Mouse (Mus musculus): ENCODE data around the gene Msto1. TPM values are rescaled to one million over a fixed set of nuclear protein-coding genes. Genes with fewer than 3 reads are reported as not detected.

The Msto1 gene
- polyA plus RNA-seq (2014; fragmentation: Illumina TruSeq; extraction: RNeasy Lipid Tissue Mini Kit (QIAGEN cat#74804); ENCODE audit: insufficient read depth, low read depth, low replicate concordance), result 12.2 TPM

DNA sequence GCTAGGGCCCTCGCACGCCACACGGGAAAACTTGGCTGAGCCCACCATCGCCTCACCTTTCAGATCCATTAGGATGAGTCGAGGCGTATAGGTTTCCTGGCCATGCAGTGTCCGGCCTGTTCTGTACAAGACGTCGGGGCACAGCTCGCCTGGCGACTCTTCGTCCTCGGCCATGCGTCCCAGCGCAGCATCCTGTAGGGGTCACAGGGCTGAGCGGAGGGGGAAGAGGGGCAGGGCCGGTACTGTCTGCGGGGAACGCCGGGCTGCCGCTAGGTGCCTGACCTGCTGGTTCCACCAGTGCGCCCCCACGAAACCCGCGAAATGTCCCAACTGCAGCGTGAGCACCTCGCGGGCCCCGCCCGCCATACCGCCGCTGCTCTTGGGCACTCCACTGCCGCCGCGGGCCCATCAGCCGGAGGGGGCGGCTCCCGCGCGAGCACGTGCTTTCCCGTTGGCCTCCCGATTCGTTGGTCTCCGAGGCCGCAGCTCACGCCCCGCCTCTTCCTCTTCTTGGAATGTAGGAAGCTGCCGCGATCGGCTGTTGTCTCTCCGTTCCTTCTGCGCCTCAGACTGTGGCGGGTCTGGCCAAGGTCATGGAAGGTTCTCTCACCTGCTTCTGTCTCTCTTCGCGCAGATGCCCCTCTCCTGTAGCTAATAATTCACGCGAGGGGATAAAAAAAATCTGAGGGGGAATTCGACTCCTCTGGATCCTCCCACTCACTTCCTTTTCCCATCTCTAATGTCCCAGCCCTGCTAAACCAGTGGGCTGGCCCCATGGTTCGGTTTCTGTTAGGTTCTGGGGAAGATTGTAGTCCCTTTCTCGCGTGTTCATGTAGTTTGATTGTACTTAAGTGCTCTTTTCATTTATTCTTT is at the start of gene Msto1:
TSS of gene Msto1 (minus strand) at position 489 of the 873 bp plus-strand sequence.

DNA sequence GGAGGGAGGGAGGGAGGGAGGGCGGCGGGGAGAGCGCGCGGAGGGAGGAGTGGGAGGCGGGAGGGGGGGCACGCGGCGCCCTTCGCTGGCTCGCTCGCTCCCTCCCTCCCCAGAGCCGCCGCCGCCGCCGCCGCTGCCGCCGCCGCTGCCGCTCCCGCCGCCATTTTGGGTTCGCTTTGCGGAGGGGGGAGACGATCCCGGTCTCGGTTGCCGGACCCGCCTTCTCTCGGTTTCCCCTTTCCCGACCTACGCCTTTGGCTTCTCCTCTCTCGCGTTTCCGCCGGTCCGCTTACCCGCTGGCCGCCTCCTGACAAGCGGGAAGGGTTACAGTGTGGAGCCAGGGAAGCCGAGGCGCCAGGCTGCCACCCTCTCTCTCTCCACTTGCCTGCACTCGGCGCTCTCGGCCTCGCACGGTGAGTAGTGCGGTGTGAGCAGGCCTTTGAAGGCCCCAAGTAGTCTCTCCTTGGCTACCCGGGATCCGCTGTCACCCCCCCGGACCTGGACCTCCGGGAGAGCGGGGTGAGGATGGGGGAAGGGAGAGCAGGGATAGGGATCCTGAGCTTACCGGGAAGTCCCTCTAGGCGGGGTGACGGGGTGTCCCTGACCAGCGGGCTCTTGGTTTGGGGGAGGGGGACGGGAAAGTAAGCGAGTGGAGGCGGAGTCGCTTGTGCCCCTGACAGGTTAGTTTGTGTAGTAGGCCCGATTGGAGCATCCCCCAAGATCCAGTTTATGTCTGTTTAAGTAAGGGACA is 37.0 kb upstream of the Msto1 start, which contains the start of the genes Ash1l and Dap3:
TSS of gene Ash1l (plus strand) at position 47 of the 751 bp plus-strand sequence.
TSS of gene Dap3 (minus strand) at position 606 of the 751 bp plus-strand sequence.

Other genes with a start within 250 kb of the Msto1 start
- gene Khdc4, start 228.2 kb downstream of the Msto1 start, polyA plus RNA-seq (2014; fragmentation: Illumina TruSeq; extraction: RNeasy Lipid Tissue Mini Kit (QIAGEN cat#74804); ENCODE audit: insufficient read depth, low read depth, low replicate concordance), result 17.8 TPM
- 70.5 TPM for gene Rit1, start 197.2 kb downstream of the Msto1 start, polyA plus RNA-seq (2014; fragmentation: Illumina TruSeq; extraction: RNeasy Lipid Tissue Mini Kit (QIAGEN cat#74804); ENCODE audit: insufficient read depth, low read depth, low replicate concordance)
- 6.0 TPM for gene Syt11, start 138.8 kb downstream of the Msto1 start, polyA plus RNA-seq (2014; fragmentation: Illumina TruSeq; extraction: RNeasy Lipid Tissue Mini Kit (QIAGEN cat#74804); ENCODE audit: insufficient read depth, low read depth, low replicate concordance)
- 7.9 TPM for gene Gon4l, start 78.8 kb downstream of the Msto1 start, polyA plus RNA-seq (2014; fragmentation: Illumina TruSeq; extraction: RNeasy Lipid Tissue Mini Kit (QIAGEN cat#74804); ENCODE audit: insufficient read depth, low read depth, low replicate concordance)
- 4.8 TPM for gene Ash1l, start 36.6 kb upstream of the Msto1 start, polyA plus RNA-seq (2014; fragmentation: Illumina TruSeq; extraction: RNeasy Lipid Tissue Mini Kit (QIAGEN cat#74804); ENCODE audit: insufficient read depth, low read depth, low replicate concordance)
- 63.0 TPM for gene Dap3, start 37.2 kb upstream of the Msto1 start, polyA plus RNA-seq (2014; fragmentation: Illumina TruSeq; extraction: RNeasy Lipid Tissue Mini Kit (QIAGEN cat#74804); ENCODE audit: insufficient read depth, low read depth, low replicate concordance)
- 25.0 TPM for gene Rusc1, start 179.3 kb upstream of the Msto1 start, polyA plus RNA-seq (2014; fragmentation: Illumina TruSeq; extraction: RNeasy Lipid Tissue Mini Kit (QIAGEN cat#74804); ENCODE audit: insufficient read depth, low read depth, low replicate concordance)
- gene Gm43738, start 187.1 kb upstream of the Msto1 start, polyA plus RNA-seq (2014; fragmentation: Illumina TruSeq; extraction: RNeasy Lipid Tissue Mini Kit (QIAGEN cat#74804); ENCODE audit: insufficient read depth, low read depth, low replicate concordance), result not detected
- gene Fdps, start 188.0 kb upstream of the Msto1 start, polyA plus RNA-seq (2014; fragmentation: Illumina TruSeq; extraction: RNeasy Lipid Tissue Mini Kit (QIAGEN cat#74804); ENCODE audit: insufficient read depth, low read depth, low replicate concordance), result 109 TPM
- 0.12 TPM for gene Pklr, start 222.1 kb upstream of the Msto1 start, polyA plus RNA-seq (2014; fragmentation: Illumina TruSeq; extraction: RNeasy Lipid Tissue Mini Kit (QIAGEN cat#74804); ENCODE audit: insufficient read depth, low read depth, low replicate concordance)
- gene Hcn3, start 246.2 kb upstream of the Msto1 start, polyA plus RNA-seq (2014; fragmentation: Illumina TruSeq; extraction: RNeasy Lipid Tissue Mini Kit (QIAGEN cat#74804); ENCODE audit: insufficient read depth, low read depth, low replicate concordance), result not detected